7 mouse cellular contexts compared by ENCODE assay signal in genomic region chr17:33358411-33359384, GRCm38 (mm10). TPM values are rescaled to one million over a fixed set of nuclear protein-coding genes. Genes with fewer than 3 reads are reported as not detected.
DNase-seq lines count a peak whose midpoint lies in the region; ATAC-seq lines count a peak whose summit lies in the region.

Zfp81 (minus strand) TSS chr17:33358878.

- H3K4me3 ChIP-seq in intestine, embryonic 15.5 days (replicated peaks) = peak within 1 kb of the TSS; percentile 77
- H3K4me3 ChIP-seq in midbrain, embryonic 10.5 days = peak within 1 kb of the TSS; percentile 79

- DNase-seq in adrenal gland, adult 2 months = peak; percentile 90
- DNase-seq in embryo, embryonic 11.5 days (ENCODE audit: low read depth, low spot score) = peak; percentile 78
- peak; percentile 71 to 75 for DNase-seq in gastrocnemius, postnatal 36 days
- peak; percentile 90 to 96 for DNase-seq in left cerebral cortex, postnatal 25 days (ENCODE audit: low spot score in 2 of 2)
- DNase-seq in midbrain, embryonic 10.5 days (ENCODE audit: low spot score) = peak; percentile 88
- DNase-seq in right cerebral cortex, postnatal 4 days = peak; percentile 76

- 4% methylated on average over 47 of the region's 47 CpGs for WGBS in intestine, embryonic 15.5 days
- WGBS in midbrain, embryonic 10.5 days = 4% methylated on average over 47 of the region's 47 CpGs

- peak; percentile 100 for ATAC-seq in intestine, embryonic 15.5 days

- no peaks in the 10 kb centered on the region for H3K27me3 ChIP-seq in intestine, embryonic 15.5 days (replicated peaks)
- H3K27me3 ChIP-seq in midbrain, embryonic 10.5 days (ENCODE audit: low read depth, poor library complexity, severe bottlenecking) = no peaks in the 10 kb centered on the region

- peak within 1 kb of the TSS; percentile 78 for H3K9ac ChIP-seq in intestine, embryonic 15.5 days

- no peaks in the 10 kb centered on the region for H3K9me3 ChIP-seq in intestine, embryonic 15.5 days
- peaks cover 3% of the 10 kb centered on the region; the same call in 1 of the 2 replicates for H3K9me3 ChIP-seq in midbrain, embryonic 10.5 days (replicated peaks)

- no peaks in the 10 kb centered on the region for H3K36me3 ChIP-seq in intestine, embryonic 15.5 days
- peaks cover 9% of the 10 kb centered on the region for H3K36me3 ChIP-seq in midbrain, embryonic 10.5 days

- peak within 1 kb of the TSS; percentile 78 for H3K4me2 ChIP-seq in intestine, embryonic 15.5 days (replicated peaks)

- intact Hi-C loops in gastrocnemius, postnatal 36 days (cut with DNase I) = no loop called here
- intact Hi-C loops in left cerebral cortex, postnatal 25 days (cut with DNase I) = loop anchor here (1.0 kb wide), 2 partner anchors 12 to 36 kb away; partner anchors contain the start of gene Zfp101

- no peaks in the 10 kb centered on the region for H3K4me1 ChIP-seq in intestine, embryonic 15.5 days (replicated peaks)
- H3K4me1 ChIP-seq in midbrain, embryonic 10.5 days = peaks cover 13% of the 10 kb centered on the region

- H3K27ac ChIP-seq in intestine, embryonic 15.5 days = peak within 1 kb of the TSS; percentile 85
- H3K27ac ChIP-seq in midbrain, embryonic 10.5 days (replicated peaks) = peak within 1 kb of the TSS; percentile 86

RNA-seq across cellular contexts. Expression of gene Zfp81, which starts in this region (rescaled TPM):
- 1 to 10 TPM; 8.6 to 9.1 TPM for total RNA-seq in adrenal gland, adult 2 months (2021)
- 0.33 and 0.49 TPM in 2 replicates for polyA plus RNA-seq in adrenal gland, adult 2 months (2012; rRNA removed)
- total RNA-seq in gastrocnemius, postnatal 36 days (2021) = 1 to 10 TPM; 2.6 to 2.7 TPM
- polyA plus RNA-seq in intestine, embryonic 15.5 days (2015; fragmentation: Nextera tagmentation; extraction: Ambion mirVana) = 7.0 and 7.3 TPM in 2 replicates
- 10 to 100 TPM; 16.6 to 20.0 TPM for total RNA-seq in left cerebral cortex, postnatal 25 days (2021)
- 9.9 and 13.1 TPM in 2 replicates for polyA plus RNA-seq in midbrain, embryonic 10.5 days (2016; fragmentation: Nextera tagmentation; extraction: Ambion mirVana)

Comparison
In these comparisons a context has a peak if more than half of its experiments do, and no peak if none do; other contexts are left out.
1. Peak in every context shown above with its lines: DNase-seq, ATAC-seq, H3K4me3 ChIP-seq and H3K27ac ChIP-seq.